Mouse (Mus musculus): ENCODE measurements around the gene Rxfp2.

- TF ChIP-seq POLR2A (IDR thresholded peaks at IDR 0.05; ENCODE audit: low read depth, low read length): no peak
- no peak for TF ChIP-seq CTCF (IDR thresholded peaks at IDR 0.05; ENCODE audit: borderline replicate concordance, insufficient read depth, low read length)
Observed at GRCm38 (mm10) chr5:150056056-150056455, 37.6 kb downstream of the Rxfp2 start.
